Mouse (Mus musculus): Measurements from ENCODE around the gene Lrrc26. TPM values are rescaled to one million over a fixed set of nuclear protein-coding genes. Genes with fewer than 3 reads are reported as not detected.

Gene Lrrc26
- polyA plus RNA-seq, 1 experiment = not detected

DNA sequence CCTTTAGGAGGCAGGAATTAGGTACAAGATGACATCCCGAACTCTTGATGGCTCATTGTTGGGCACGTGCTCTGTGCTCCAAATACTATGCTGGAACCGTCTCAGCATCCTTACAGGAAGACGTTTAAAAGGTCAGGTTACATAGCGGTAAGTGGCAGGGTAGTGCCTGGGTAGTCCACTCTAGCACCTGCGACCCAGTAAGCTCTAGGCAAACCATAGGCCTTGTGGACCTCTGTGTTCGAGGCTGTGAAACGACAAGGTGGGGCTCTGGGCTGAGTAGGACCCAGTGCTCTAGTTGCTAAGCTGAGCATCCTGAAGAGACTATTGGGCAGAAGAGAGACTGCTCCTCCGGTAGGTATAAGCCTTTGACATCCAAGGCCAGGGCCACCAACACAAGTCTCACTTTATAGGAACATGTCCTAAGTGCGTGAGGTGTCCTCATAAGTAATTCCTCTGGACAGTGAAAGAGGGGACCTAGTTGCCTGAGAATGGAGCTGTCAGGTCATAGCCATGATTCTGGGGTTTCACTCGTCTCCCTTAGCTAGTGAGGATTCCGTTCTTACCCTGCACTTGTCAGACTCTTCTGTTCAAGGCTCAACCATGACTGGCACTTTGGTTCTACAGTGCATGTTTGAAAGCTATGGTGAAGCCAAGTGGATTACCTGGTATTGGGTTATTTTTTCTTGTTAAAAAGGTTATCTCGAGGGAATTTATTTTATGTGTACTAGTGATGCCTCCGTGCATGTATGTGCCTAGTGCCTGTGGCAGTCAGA lies 16.1 kb downstream of the Lrrc26 start:
- no peak for TF ChIP-seq GATA1 (IDR thresholded peaks at IDR 0.05; ENCODE audit: low read length)

DNA sequence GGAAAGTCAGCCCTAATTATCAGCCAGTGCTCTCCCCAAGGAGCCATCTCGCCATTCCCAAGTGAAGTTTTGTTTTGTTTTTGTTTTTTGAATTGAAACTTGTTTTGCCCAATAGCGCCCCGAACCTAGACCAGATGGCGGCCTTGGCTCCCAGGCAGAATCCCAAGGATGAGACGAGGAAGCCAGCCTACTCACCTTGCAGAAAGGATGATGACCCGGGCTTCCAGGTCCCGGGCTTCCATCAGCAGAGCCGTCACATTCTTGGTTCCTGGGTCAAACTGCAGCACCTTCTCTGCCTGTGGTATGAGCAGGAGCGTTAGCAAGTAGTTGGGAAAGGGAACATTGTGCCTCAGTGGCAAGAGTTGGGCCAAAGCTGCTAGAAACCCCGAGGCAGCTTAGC lies 20.5 kb downstream of the Lrrc26 start:
- TF ChIP-seq GATA1 (IDR thresholded peaks at IDR 0.05; ENCODE audit: low read length) = no peak

- no peak for TF ChIP-seq GATA1 (IDR thresholded peaks at IDR 0.05; ENCODE audit: low read length)
Measured at GRCm38 (mm10) chr2:25310969-25311368, 21.3 kb downstream of the Lrrc26 start.

GRCm38 (mm10) chr2:25311491-25311891 lies 21.8 kb downstream of the Lrrc26 start:
- TF ChIP-seq GATA1 (IDR thresholded peaks at IDR 0.05; ENCODE audit: low read length) = no peak

GRCm38 (mm10) chr2:25318119-25318966 lies 28.6 kb downstream of the Lrrc26 start:
- no peak for TF ChIP-seq GATA1 (IDR thresholded peaks at IDR 0.05; ENCODE audit: low read length)

DNA sequence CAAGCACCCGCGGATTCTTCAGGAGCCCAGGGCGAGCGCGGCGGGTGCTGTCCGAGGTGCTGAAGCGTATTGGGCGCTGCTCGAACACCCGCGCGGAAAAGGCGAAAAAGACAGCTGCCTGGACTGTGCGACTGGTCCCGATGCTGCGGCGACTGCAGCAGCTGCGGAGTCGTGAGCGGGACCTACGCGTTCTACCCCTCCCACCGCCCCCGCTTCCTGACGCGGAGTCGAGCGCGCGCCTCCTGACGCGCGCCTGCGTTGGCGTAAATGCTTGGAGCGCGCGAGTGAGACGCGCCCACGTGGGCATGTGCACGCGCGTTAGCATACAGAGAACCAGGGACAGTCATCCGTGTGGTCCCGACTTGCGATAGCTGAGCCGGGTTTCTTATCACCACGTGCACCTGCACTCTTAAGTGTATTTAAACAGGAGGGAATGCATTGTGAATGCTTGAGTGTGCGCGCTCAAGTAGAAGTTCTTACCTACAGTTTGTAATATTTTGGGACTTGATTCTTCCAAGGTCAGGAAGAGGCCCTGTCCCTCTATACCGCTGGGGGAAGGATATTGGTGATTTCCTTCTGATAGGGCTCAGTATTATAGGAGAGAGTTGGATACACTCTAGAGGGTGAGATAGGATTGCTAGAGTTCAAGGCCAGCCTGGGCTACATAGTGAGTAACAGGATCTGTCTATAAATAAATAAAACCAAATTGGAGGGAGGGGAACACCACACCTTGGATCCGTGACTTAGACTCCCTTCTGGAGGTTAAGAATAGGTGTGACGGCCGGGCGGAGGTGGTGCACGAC lies 29.5 kb downstream of the Lrrc26 start, which contains the start of gene Grin1:
Grin1 (minus strand) TSS at position 217 of the 803 bp plus-strand sequence.
- no peak for TF ChIP-seq GATA1 (IDR thresholded peaks at IDR 0.05; ENCODE audit: low read length)

GRCm38 (mm10) chr2:25320084-25320483 lies 30.4 kb downstream of the Lrrc26 start:
- no peak for TF ChIP-seq GATA1 (IDR thresholded peaks at IDR 0.05; ENCODE audit: low read length)

GRCm38 (mm10) chr2:25326036-25326435 lies 36.3 kb downstream of the Lrrc26 start:
- no peak for TF ChIP-seq GATA1 (IDR thresholded peaks at IDR 0.05; ENCODE audit: low read length)

- TF ChIP-seq GATA1 (IDR thresholded peaks at IDR 0.05; ENCODE audit: low read length) = no peak
Measured at GRCm38 (mm10) chr2:25328440-25328839, 38.7 kb downstream of the Lrrc26 start.

GRCm38 (mm10) chr2:25331470-25331869 lies 41.8 kb downstream of the Lrrc26 start:
- no peak for TF ChIP-seq GATA1 (IDR thresholded peaks at IDR 0.05; ENCODE audit: low read length)

GRCm38 (mm10) chr2:25332286-25333160 lies 42.8 kb downstream of the Lrrc26 start, which contains the start of gene Man1b1:
Gene Man1b1 (plus strand): TSS chr2:25332338.
- TF ChIP-seq GATA1 (IDR thresholded peaks at IDR 0.05; ENCODE audit: low read length) = no peak

DNA sequence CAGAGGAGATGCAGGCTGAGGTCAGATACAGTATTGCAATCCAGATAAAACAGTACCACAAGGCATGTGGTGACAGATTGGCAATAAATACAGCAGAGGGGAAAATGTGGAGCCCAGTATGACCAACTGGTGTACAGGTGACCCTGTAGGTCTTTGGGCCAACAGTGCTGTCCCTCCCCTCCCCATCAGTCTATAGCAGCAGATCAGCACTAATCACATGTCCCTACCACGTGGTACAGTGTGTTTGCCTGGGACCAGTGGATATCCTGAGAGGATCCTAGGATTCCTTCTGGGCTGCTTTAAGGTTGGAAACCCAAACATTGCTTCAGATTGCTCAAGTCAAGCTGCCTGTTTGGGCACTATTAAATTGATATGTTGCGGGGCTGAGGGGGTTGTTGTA lies 43.9 kb downstream of the Lrrc26 start:
- no peak for TF ChIP-seq GATA1 (IDR thresholded peaks at IDR 0.05; ENCODE audit: low read length)

DNA sequence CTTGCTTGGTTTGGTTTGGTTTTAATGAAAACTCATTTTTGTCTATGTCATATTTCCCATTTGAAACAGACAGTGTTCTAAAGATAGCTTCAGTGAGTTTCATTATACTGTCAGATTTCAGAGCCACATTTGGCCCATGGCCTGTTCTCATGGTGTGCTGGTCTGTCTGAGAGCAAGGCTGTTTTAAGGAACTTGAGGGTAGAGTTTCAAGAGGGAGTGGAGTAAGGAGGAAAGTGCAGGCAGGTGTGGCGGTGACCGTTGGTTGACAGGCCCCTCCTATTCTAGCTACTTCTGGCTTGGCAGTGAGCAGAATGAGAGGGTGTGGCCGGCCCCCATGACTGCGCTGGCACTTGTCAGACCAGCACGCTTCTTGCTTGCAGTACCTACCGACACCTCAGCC lies 48.6 kb downstream of the Lrrc26 start:
- no peak for TF ChIP-seq GATA1 (IDR thresholded peaks at IDR 0.05; ENCODE audit: low read length)

Other genes starting within 250 kb of the Lrrc26 start
- 51.6 and 56.3 TPM in 2 replicates for gene Nsmf, start 235.6 kb upstream of the Lrrc26 start, polyA plus RNA-seq (2012)
- gene Entpd8, start 209.6 kb upstream of the Lrrc26 start, polyA plus RNA-seq (2012) = not detected in 2 replicates
- gene Noxa1, start 194.8 kb upstream of the Lrrc26 start, polyA plus RNA-seq (2012) = 0.06 and 0.18 TPM in 2 replicates
- gene Nrarp, start 109.2 kb upstream of the Lrrc26 start, polyA plus RNA-seq (2012) = not detected in 2 replicates
- 9.9 and 11.1 TPM in 2 replicates for gene Tor4a, start 93.0 kb upstream of the Lrrc26 start, polyA plus RNA-seq (2012)
- 26.4 and 34.1 TPM in 2 replicates for gene Nelfb, start 78.4 kb upstream of the Lrrc26 start, polyA plus RNA-seq (2012)
- gene Stpg3, start 75.3 kb upstream of the Lrrc26 start, polyA plus RNA-seq (2012) = not detected in 2 replicates
- 0.09 TPM in 1 of 2 replicates, not detected in the other for gene Fam166a, start 71.2 kb upstream of the Lrrc26 start, polyA plus RNA-seq (2012)
- 462 and 587 TPM in 2 replicates for gene Tubb4b, start 65.2 kb upstream of the Lrrc26 start, polyA plus RNA-seq (2012)
- gene Slc34a3, start 55.6 kb upstream of the Lrrc26 start, polyA plus RNA-seq (2012) = not detected in 2 replicates
- gene Rnf224, start 53.1 kb upstream of the Lrrc26 start, polyA plus RNA-seq (2012) = 0.04 and 0.10 TPM in 2 replicates
- gene Rnf208, start 47.7 kb upstream of the Lrrc26 start, polyA plus RNA-seq (2012) = 23.1 and 29.3 TPM in 2 replicates
- not detected in 2 replicates for gene Cysrt1, start 47.5 kb upstream of the Lrrc26 start, polyA plus RNA-seq (2012)
- 0.97 and 2.3 TPM in 2 replicates for gene AL732309.1, start 43.1 kb upstream of the Lrrc26 start, polyA plus RNA-seq (2012)
- 11.3 and 16.5 TPM in 2 replicates for gene Tmem203, start 34.5 kb upstream of the Lrrc26 start, polyA plus RNA-seq (2012)
- 56.1 and 69.7 TPM in 2 replicates for gene Tprn, start 27.3 kb upstream of the Lrrc26 start, polyA plus RNA-seq (2012)
- 196 and 198 TPM in 2 replicates for gene Ssna1, start 17.5 kb upstream of the Lrrc26 start, polyA plus RNA-seq (2012)
- gene Anapc2, start 17.4 kb upstream of the Lrrc26 start, polyA plus RNA-seq (2012) = 25.4 and 26.3 TPM in 2 replicates
- not detected in 2 replicates for gene Tmem210, start 1.8 kb upstream of the Lrrc26 start, polyA plus RNA-seq (2012)
- gene Grin1, start 29.3 kb downstream of the Lrrc26 start, polyA plus RNA-seq (2012) = 0.09 and 0.18 TPM in 2 replicates
- 18.5 and 26.0 TPM in 2 replicates for gene Man1b1, start 42.4 kb downstream of the Lrrc26 start, polyA plus RNA-seq (2012)
- 5.0 and 7.6 TPM in 2 replicates for gene Dpp7, start 66.4 kb downstream of the Lrrc26 start, polyA plus RNA-seq (2012)
- gene Uap1l1, start 75.8 kb downstream of the Lrrc26 start, polyA plus RNA-seq (2012) = 36.3 and 46.3 TPM in 2 replicates
- gene Sapcd2, start 82.4 kb downstream of the Lrrc26 start, polyA plus RNA-seq (2012) = 139 and 187 TPM in 2 replicates
- gene Entpd2, start 106.0 kb downstream of the Lrrc26 start, polyA plus RNA-seq (2012) = not detected in 2 replicates
- gene Npdc1, start 109.4 kb downstream of the Lrrc26 start, polyA plus RNA-seq (2012) = not detected in 2 replicates
- gene Fut7, start 133.4 kb downstream of the Lrrc26 start, polyA plus RNA-seq (2012) = not detected in 2 replicates
- 9.2 and 9.9 TPM in 2 replicates for gene Abca2, start 138.8 kb downstream of the Lrrc26 start, polyA plus RNA-seq (2012)
- gene Clic3, start 166.9 kb downstream of the Lrrc26 start, polyA plus RNA-seq (2012) = not detected in 2 replicates
- 39.7 and 40.3 TPM in 2 replicates for gene Paxx, start 171.2 kb downstream of the Lrrc26 start, polyA plus RNA-seq (2012)
- not detected in 2 replicates for gene Ptgds, start 180.1 kb downstream of the Lrrc26 start, polyA plus RNA-seq (2012)
- gene Lcn12, start 204.0 kb downstream of the Lrrc26 start, polyA plus RNA-seq (2012) = not detected in 2 replicates
- gene Fbxw5, start 210.8 kb downstream of the Lrrc26 start, polyA plus RNA-seq (2012) = 25.8 and 49.8 TPM in 2 replicates
- gene C8g, start 211.8 kb downstream of the Lrrc26 start, polyA plus RNA-seq (2012) = 0.08 and 0.18 TPM in 2 replicates